Mouse (Mus musculus) lung, postnatal 0 days (tissue): ENCODE measurements around the gene Plekhh3. TPM values are rescaled to one million over a fixed set of nuclear protein-coding genes. Genes with fewer than 3 reads are reported as not detected.

Experiments used
- ATAC-seq: fragments of 200-750 bp; cut with Nextera tagmentation; 2 replicates; pipeline ENCODE4 v1.8.0; 2017; ENCODE audit warnings: moderate library complexity
- DNase-seq: peaks from one replicate; pipeline ENCODE4 v3.0.0-alpha.2; 2016; ENCODE audit warnings: low spot score
- H3K27ac ChIP-seq: fragments of 300-500 bp; sonication (generic); 2 replicates; pipeline ENCODE4 v1.5.1; 2014; ENCODE audit warnings: antibody characterized with exemption, mild to moderate bottlenecking, low read length, mixed read lengths
- H3K27me3 ChIP-seq: fragments of 300-500 bp; sonication (generic); replicated peaks from 2 replicates; pipeline ENCODE4 v1.6.1; 2014; ENCODE audit warnings: low read length, mixed read lengths; ENCODE audit not compliant: insufficient read depth
- H3K36me3 ChIP-seq: fragments of 300-500 bp; sonication (generic); 2 replicates; pipeline ENCODE4 v1.6.1; 2014; ENCODE audit warnings: low read length, mixed read lengths; ENCODE audit not compliant: insufficient read depth
- H3K4me1 ChIP-seq: fragments of 300-500 bp; sonication (generic); 2 replicates; pipeline ENCODE4 v1.6.1; 2014; ENCODE audit warnings: antibody characterized with exemption, low read depth, low read length, mixed read lengths; ENCODE audit not compliant: insufficient read depth
- H3K4me2 ChIP-seq: fragments of 300-500 bp; sonication (generic); replicated peaks from 2 replicates; pipeline ENCODE4 v1.6.1; 2014; ENCODE audit warnings: low read depth, mild to moderate bottlenecking, low read length, moderate library complexity, mixed read lengths
- H3K4me3 ChIP-seq: fragments of 300-500 bp; sonication (generic); 2 replicates; pipeline ENCODE4 v1.5.1; 2014; ENCODE audit warnings: low read depth, low read length
- H3K9ac ChIP-seq: fragments of 300-500 bp; sonication (generic); replicated peaks from 2 replicates; pipeline ENCODE4 v1.6.1; 2014; ENCODE audit warnings: low read depth, mild to moderate bottlenecking
- H3K9me3 ChIP-seq: fragments of 300-500 bp; sonication (generic); 2 replicates; pipeline ENCODE4 v1.6.1; 2016; ENCODE audit warnings: low read length, mixed read lengths
- CTCF ChIP-seq: IDR thresholded peaks from 2 replicates; pipeline ENCODE4 v1.5.1; 2016; ENCODE audit warnings: antibody characterized with exemption, mild to moderate bottlenecking
- EP300 ChIP-seq: IDR thresholded peaks from 2 replicates; pipeline ENCODE4 v1.6.1; 2016; ENCODE audit warnings: antibody characterized with exemption, mild to moderate bottlenecking, control low read depth
- WGBS: fragments of 180-500 bp; shearing (Covaris S2); extraction: QIAGEN DNeasy Blood & Tissue Kit; methylation state at CpG from one replicate; pipeline ENCODE4 v1.1.7; 2014; 5-methylcytosine and 5-hydroxymethylcytosine counted together
- polyA plus RNA-seq: library from polyadenylated mRNA; unstranded; fragments of >200 nt; fragmentation: Nextera tagmentation; extraction: Ambion mirVana; gene quantifications from 2 replicates; pipeline ENCODE4 v1.2.1, GENCODE M21; 2015

Plekhh3 gene
- polyA plus RNA-seq, 1 experiment from 2014 or later, result 14.2 TPM

DNA sequence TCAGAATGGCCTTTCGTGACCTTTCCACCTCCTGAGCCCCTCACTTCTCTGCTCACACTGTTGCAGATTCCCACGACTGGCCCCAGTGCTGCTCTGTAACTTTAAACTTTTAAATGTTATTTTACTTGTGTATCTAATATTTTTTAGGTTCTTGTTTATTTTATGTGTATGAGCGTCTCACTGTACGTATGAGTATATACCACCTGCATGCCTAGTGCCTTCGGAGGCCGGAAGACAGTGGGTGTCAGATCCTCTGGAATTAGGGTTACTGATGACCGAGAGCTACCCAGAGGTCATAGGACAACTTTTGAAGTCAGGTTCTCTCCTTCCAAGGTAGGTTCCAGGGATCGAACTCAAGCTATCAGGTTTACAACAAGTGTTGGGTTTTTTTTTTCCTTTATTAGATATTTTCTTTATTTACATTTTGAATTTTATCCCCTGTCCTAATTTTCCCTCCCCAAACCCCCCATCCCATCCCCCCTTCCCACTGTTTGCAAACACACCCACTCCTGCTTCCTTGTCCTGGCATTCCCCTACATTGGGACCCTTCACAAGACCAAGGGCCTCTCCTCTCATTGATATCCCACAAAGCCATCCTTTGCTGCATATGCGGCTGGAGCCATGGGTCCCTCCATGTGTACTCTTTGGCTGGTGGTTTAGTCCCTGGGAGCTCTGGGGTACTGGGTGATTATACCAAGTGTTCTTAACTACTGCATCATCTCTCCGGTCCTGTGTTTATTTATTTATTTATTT, 28.8 kb downstream of the Plekhh3 start:
- no peak for TF ChIP-seq EP300
- no peak for TF ChIP-seq CTCF
- Histone ChIP-seq H3K27ac (no peak overlapping the region), H3K4me3 (no peak overlapping the region), H3K4me2 (no peak overlapping the region), H3K9me3 (no peaks in the 10 kb centered on the region), H3K4me1 (peaks cover 3% of the 10 kb centered on the region; the same call in 1 of the 2 replicates), H3K36me3 (no peaks in the 10 kb centered on the region), H3K9ac (no peak overlapping the region), H3K27me3 (no peaks in the 10 kb centered on the region)
- WGBS, result 87% methylated on average over 10 of the region's 10 CpGs
- ATAC-seq, result no peak
- DNase-seq, result no peak

GRCm38 (mm10) chr11:101141088-101141487, 30.1 kb downstream of the Plekhh3 start:
- Histone ChIP-seq H3K9me3 (no peaks in the 10 kb centered on the region), H3K4me1 (peaks cover 3% of the 10 kb centered on the region; the same call in 1 of the 2 replicates), H3K9ac (no peak overlapping the region), H3K36me3 (no peaks in the 10 kb centered on the region), H3K4me3 (no peak overlapping the region), H3K27me3 (no peaks in the 10 kb centered on the region), H3K27ac (0 out of 2 replicates have a peak overlapping the region, but pooled peaks have one; percentile 26), H3K4me2 (no peak overlapping the region)
- ATAC-seq (no peak), DNase-seq (no peak)
- TF ChIP-seq EP300 (no peak), CTCF (no peak)
- 80% methylated on average over 8 of the region's 8 CpGs for WGBS

DNA sequence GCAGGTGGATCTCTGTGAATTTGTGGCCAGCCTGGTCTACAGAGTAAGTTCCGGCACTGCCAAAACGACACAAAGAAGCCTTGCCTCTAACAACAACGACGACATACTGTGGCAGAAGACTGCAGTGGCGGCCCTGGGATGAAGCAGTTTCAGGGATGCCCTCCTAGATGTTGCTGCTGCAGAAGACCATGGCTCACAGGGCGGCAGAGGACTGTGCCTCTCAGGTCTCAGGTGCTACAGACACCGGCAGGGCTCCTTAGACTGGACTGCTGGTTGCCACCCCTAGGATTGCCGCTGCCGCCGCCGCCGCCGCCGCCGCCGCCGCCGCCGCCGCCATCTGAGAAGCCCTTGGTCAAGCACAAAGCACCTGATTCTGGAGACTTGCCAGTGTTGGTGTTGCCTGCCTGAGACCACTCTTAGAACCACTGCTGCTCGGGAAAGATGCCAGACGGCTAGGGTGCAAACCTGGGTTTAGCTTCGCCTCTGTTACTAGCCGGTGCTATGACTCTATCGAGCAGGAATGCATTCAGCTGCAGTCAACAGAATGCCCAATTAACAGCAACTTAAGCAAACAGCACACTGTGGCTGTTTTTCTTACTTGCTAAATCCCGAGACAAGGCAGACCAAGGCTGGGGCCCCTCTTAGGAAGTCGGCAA, 30.9 kb downstream of the Plekhh3 start:
- 33% methylated on average over 14 of the region's 27 CpGs for WGBS
- no peak overlapping the region for H3K9ac ChIP-seq
- peaks cover 3% of the 10 kb centered on the region; the same call in 1 of the 2 replicates for H3K4me1 ChIP-seq

GRCm38 (mm10) chr11:101138536-101139181, 32.5 kb downstream of the Plekhh3 start:
- Histone ChIP-seq H3K36me3 (no peaks in the 10 kb centered on the region), H3K4me3 (no peak overlapping the region), H3K4me1 (peaks cover 1% of the 10 kb centered on the region; the same call in 1 of the 2 replicates), H3K4me2 (no peak overlapping the region), H3K9me3 (no peaks in the 10 kb centered on the region), H3K27ac (no peak overlapping the region), H3K27me3 (no peaks in the 10 kb centered on the region), H3K9ac (no peak overlapping the region)
- WGBS, result 20% methylated on average over 15 of the region's 15 CpGs
- DNase-seq (peak; percentile 65), ATAC-seq (peak; percentile 61)
- TF ChIP-seq CTCF (no peak), EP300 (no peak)

More for the DNA sequence above, 30.9 kb downstream of the Plekhh3 start:
- Histone ChIP-seq H3K4me3 (peak overlapping the region; percentile 10; the same call in 1 of the 2 replicates), H3K9me3 (no peaks in the 10 kb centered on the region), H3K27me3 (no peaks in the 10 kb centered on the region), H3K4me2 (peak overlapping the region; percentile 40), H3K36me3 (no peaks in the 10 kb centered on the region), H3K27ac (peak overlapping the region; percentile 26; the same call in 1 of the 2 replicates)
- peak; percentile 79 for ATAC-seq
- peak; percentile 85 for DNase-seq
- no peak for TF ChIP-seq CTCF
- no peak for TF ChIP-seq EP300

DNA sequence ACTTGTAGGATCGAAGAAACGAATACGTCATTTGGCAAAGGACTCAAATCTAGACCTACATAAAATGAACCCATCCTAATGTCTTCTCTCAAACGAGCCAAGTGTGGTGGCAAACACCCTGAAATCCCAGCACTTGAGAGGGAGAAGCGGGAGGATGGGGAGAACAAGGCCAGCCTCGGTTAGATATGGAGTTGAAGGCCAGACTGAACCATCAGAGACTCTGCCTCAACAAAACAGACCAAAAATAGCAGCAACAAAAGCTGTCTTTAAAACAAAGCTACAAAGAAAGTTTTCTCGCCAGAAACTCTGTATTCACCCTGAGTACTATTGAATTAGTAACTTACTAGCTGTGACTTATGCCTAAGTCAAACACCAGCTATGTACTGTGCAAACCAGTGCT, 34.2 kb downstream of the Plekhh3 start:
- no peak for ATAC-seq
- Histone ChIP-seq H3K27ac (no peak overlapping the region), H3K9ac (no peak overlapping the region), H3K4me2 (no peak overlapping the region), H3K27me3 (no peaks in the 10 kb centered on the region), H3K4me3 (no peak overlapping the region), H3K36me3 (no peaks in the 10 kb centered on the region), H3K4me1 (no peaks in the 10 kb centered on the region), H3K9me3 (no peaks in the 10 kb centered on the region)
- DNase-seq, result no peak
- WGBS, result 52% methylated on average over 7 of the region's 7 CpGs
- TF ChIP-seq EP300, result no peak
- TF ChIP-seq CTCF, result no peak
